Mouse (Mus musculus) megakaryocyte, embryonic 14.5 days (primary cell): Measurements from ENCODE around the gene Tenm4.

Experiments used
- FLI1 ChIP-seq: IDR thresholded peaks from 2 replicates; pipeline ENCODE4 v1.6.1; 2012; ENCODE audit warnings: low read length, inconsistent platforms, mixed read lengths
- GATA1 ChIP-seq: IDR thresholded peaks from 3 replicates; pipeline ENCODE4 v1.6.1; 2012; ENCODE audit warnings: mixed read lengths, low read length, inconsistent platforms, borderline replicate concordance

- TF ChIP-seq GATA1: no peak
- no peak for TF ChIP-seq FLI1
These were observed 509.4 kb downstream of the Tenm4 start for GRCm38 (mm10) chr7:96680405-96680804.
